Mouse (Mus musculus) left cerebral cortex, postnatal 10 days (tissue): ENCODE measurements around the gene Marcksl1. TPM values are rescaled to one million over a fixed set of nuclear protein-coding genes. Genes with fewer than 3 reads are reported as not detected.
A peak's percentile ranks its signal among the peaks of the same experiment; 100 is the strongest.
"Not testable (repeated sequence)": the region's sequence is repeated elsewhere in the genome, so short reads cannot be mapped to it uniquely, and the experiment has no call there.

Source experiments
- DNase-seq, 2 experiments: peaks; one replicate each; pipeline ENCODE4 v3.0.0; 2021 to 2022; ENCODE audit warnings: low spot score in 2 of 2, mixed read lengths in 1 of 2; ENCODE audit errors: extremely low spot score in 1 of 2
- intact Hi-C: fragments of 180-260 bp; cut with DNase I; formaldehyde crosslinking; loops from one replicate; pipeline ENCODE4 v1.15.1; 2025
- microRNA-seq: library from miRNA; unstranded; fragments of <30 nt; microRNA quantifications from one replicate; pipeline ENCODE4 v1.2.0, GENCODE M21; 2022
- total RNA-seq, 2 experiments: library from RNA; stranded (reverse); gene quantifications; 2 replicates each; pipeline ENCODE4 v1.2.3; 2021

Gene Marcksl1
- total RNA-seq, 2 experiments from 2014 or later, result 884 to 935 TPM

GRCm38 (mm10) chr4:129550295-129550694 lies 36.9 kb downstream of the Marcksl1 start:
- intact Hi-C loops, result no loop called here
- no peak for DNase-seq

- DNase-seq, intact Hi-C loops: not testable (repeated sequence)
Measured at GRCm38 (mm10) chr4:129554512-129554911, 41.1 kb downstream of the Marcksl1 start.

- peak in 1 of 2 experiments; percentile 64 for DNase-seq
- intact Hi-C loops, result no loop called here
Measured at GRCm38 (mm10) chr4:129555421-129555861, 42.1 kb downstream of the Marcksl1 start.

GRCm38 (mm10) chr4:129555862-129556531 lies 42.6 kb downstream of the Marcksl1 start:
- intact Hi-C loops, result no loop called here

GRCm38 (mm10) chr4:129556532-129557223 lies 43.3 kb downstream of the Marcksl1 start:
- peak; percentile 78 to 93 for DNase-seq
- intact Hi-C loops, result no loop called here

More at GRCm38 (mm10) chr4:129555862-129556531, 42.6 kb downstream of the Marcksl1 start:
- peak in 1 of 2 experiments; percentile 39 for DNase-seq

GRCm38 (mm10) chr4:129557256-129557808 lies 44.0 kb downstream of the Marcksl1 start:
- intact Hi-C loops, result no loop called here
- no peak for DNase-seq

GRCm38 (mm10) chr4:129558321-129558955 lies 45.1 kb downstream of the Marcksl1 start:
- intact Hi-C loops, result no loop called here
- peak in 1 of 2 experiments; percentile 32 for DNase-seq

GRCm38 (mm10) chr4:129561184-129561583 lies 47.8 kb downstream of the Marcksl1 start:
- no peak for DNase-seq
- intact Hi-C loops, result no loop called here

- intact Hi-C loops, result no loop called here
- no peak for DNase-seq
Measured at GRCm38 (mm10) chr4:129563718-129564117, 50.3 kb downstream of the Marcksl1 start.

- DNase-seq, result no peak
- intact Hi-C loops, result no loop called here
Measured at GRCm38 (mm10) chr4:129565139-129565538, 51.8 kb downstream of the Marcksl1 start.

Small RNAs within 50 kb of the gene (microRNA-seq; reads per million reads assigned to microRNA genes)
- gene Mir8119, result not detected

Other genes starting within 250 kb of the Marcksl1 start
- 1 to 10 TPM; 1.7 TPM for gene Sync, start 226.0 kb upstream of the Marcksl1 start, total RNA-seq
- 100 to 1,000 TPM; 124 to 134 TPM for gene Rbbp4, start 178.2 kb upstream of the Marcksl1 start, total RNA-seq
- 10 to 100 TPM; 18.9 to 24.7 TPM for gene Zbtb8os, start 177.9 kb upstream of the Marcksl1 start, total RNA-seq
- 1 to 10 TPM; 7.6 to 8.5 TPM for gene Zbtb8a, start 135.5 kb upstream of the Marcksl1 start, total RNA-seq
- gene Zbtb8b, start 72.7 kb upstream of the Marcksl1 start, total RNA-seq, result 1 to 10 TPM; 4.6 to 4.7 TPM
- 10 to 100 TPM; 40.8 to 46.6 TPM for gene Bsdc1, start 52.0 kb upstream of the Marcksl1 start, total RNA-seq
- 1 to 10 TPM in 1 of 2 experiments, under 1 TPM in 1; 0.36 to 1.1 TPM for gene Tssk3, start 22.6 kb upstream of the Marcksl1 start, total RNA-seq
- 1 to 10 TPM in 1 of 2 experiments, not detected in 1; 1.8 TPM for gene Fam229a, start 22.4 kb upstream of the Marcksl1 start, total RNA-seq
- 10 to 100 TPM; 29.4 to 33.0 TPM for gene Hdac1, start 29.1 kb downstream of the Marcksl1 start, total RNA-seq
- 10 to 100 TPM in 1 of 2 experiments, 1 to 10 TPM in 1; 9.5 to 10.8 TPM for gene Lck, start 60.1 kb downstream of the Marcksl1 start, total RNA-seq
- gene Fam167b, start 65.0 kb downstream of the Marcksl1 start, total RNA-seq, result under 1 TPM in 1 of 2 experiments, not detected in 1; 0.67 TPM
- gene Eif3i, start 87.1 kb downstream of the Marcksl1 start, total RNA-seq, result 100 to 1,000 TPM; 141 to 151 TPM
- 100 to 1,000 TPM; 110 TPM for gene Tmem234, start 87.1 kb downstream of the Marcksl1 start, total RNA-seq
- gene Dcdc2b, start 100.7 kb downstream of the Marcksl1 start, total RNA-seq, result 1 to 10 TPM; 3.0 to 3.2 TPM
- gene Iqcc, start 105.5 kb downstream of the Marcksl1 start, total RNA-seq, result 10 to 100 TPM; 29.3 to 31.5 TPM
- gene Ccdc28b, start 110.4 kb downstream of the Marcksl1 start, total RNA-seq, result 100 to 1,000 TPM; 123 to 130 TPM
- gene Txlna, start 127.5 kb downstream of the Marcksl1 start, total RNA-seq, result 10 to 100 TPM; 33.7 to 39.4 TPM
- 10 to 100 TPM; 91.3 to 91.4 TPM for gene Kpna6, start 159.2 kb downstream of the Marcksl1 start, total RNA-seq
- 10 to 100 TPM; 13.3 to 16.3 TPM for gene Tmem39b, start 183.3 kb downstream of the Marcksl1 start, total RNA-seq
- 100 to 1,000 TPM; 105 to 108 TPM for gene Khdrbs1, start 228.7 kb downstream of the Marcksl1 start, total RNA-seq